8 mouse cellular contexts compared by ENCODE assay signal in the genomic region with DNA sequence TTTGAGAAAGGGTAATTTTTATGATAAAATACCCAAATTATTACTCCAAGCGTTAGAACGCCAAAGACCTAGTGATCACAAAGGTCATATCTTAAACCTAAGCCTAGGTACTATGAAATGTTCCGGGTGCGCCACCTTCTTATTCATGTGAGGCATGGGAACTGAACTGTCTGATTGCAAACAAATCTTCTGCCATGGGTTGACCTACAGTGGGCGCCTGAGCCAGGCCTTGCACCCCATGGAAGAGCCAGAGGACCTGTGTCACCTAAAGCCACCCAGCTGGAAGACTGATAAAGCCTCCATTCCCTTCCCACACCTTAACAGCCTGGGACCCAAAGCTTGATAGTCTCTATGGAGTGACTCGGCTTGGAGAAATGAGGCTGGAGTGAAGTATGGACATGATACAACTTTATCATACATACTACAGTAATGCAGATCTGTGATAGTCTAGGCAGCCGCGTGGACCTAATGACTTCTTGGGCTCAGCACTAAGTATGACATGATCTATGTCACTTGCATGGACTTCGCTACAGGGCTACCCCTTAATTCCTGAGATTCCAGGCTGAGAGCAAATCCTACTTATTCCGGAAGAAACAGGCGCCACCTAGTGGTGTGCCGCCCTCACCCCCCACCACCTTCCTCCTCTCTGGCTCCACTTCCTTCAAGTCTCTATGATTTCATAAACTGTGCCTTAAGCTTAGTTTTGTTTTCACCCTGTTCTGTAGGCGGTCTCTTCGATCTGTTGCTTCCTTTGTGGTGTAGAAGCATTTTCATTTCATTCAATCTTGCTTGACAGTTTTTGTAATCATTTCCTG. TPM values are rescaled to one million over a fixed set of nuclear protein-coding genes. Genes with fewer than 3 reads are reported as not detected.
A peak's percentile ranks its signal among the peaks of the same experiment; 100 is the strongest.
DNase-seq lines count a peak whose midpoint lies in the region; ATAC-seq and TF ChIP-seq lines count a peak whose summit lies in the region.

No protein-coding gene starts in this region.

- TF ChIP-seq CTCF in midbrain, postnatal 0 days (IDR thresholded peaks at IDR 0.05) = peak; percentile 80

- no peak overlapping the region for H3K4me3 ChIP-seq in embryonic facial prominence, embryonic 12.5 days
- peak overlapping the region; percentile 51 for H3K4me3 ChIP-seq in midbrain, postnatal 0 days (ENCODE audit: low read depth, low read length)
- H3K4me3 ChIP-seq in stomach, embryonic 16.5 days (replicated peaks; ENCODE audit: low read length) = peak overlapping the region; percentile 86

- peaks cover 10% of the 10 kb centered on the region for H3K4me1 ChIP-seq in embryonic facial prominence, embryonic 12.5 days
- H3K4me1 ChIP-seq in midbrain, postnatal 0 days (ENCODE audit: insufficient read depth, low read length) = no peaks in the 10 kb centered on the region; the same call in 1 of the 2 replicates
- H3K4me1 ChIP-seq in stomach, embryonic 16.5 days (ENCODE audit: control insufficient read depth, insufficient read depth, low read length) = peaks cover 18% of the 10 kb centered on the region

- no peaks in the 10 kb centered on the region for H3K27me3 ChIP-seq in embryonic facial prominence, embryonic 12.5 days
- no peaks in the 10 kb centered on the region for H3K27me3 ChIP-seq in midbrain, postnatal 0 days (ENCODE audit: insufficient read depth, low read length)
- H3K27me3 ChIP-seq in stomach, embryonic 16.5 days (ENCODE audit: control insufficient read depth, insufficient read depth, low read length) = no peaks in the 10 kb centered on the region

- 55% methylated on average over 14 of the region's 14 CpGs for WGBS in embryonic facial prominence, embryonic 12.5 days
- 54% methylated on average over 14 of the region's 14 CpGs for WGBS in midbrain, postnatal 0 days
- 30% methylated on average over 14 of the region's 14 CpGs for WGBS in stomach, embryonic 16.5 days

- H3K9me3 ChIP-seq in embryonic facial prominence, embryonic 12.5 days = no peaks in the 10 kb centered on the region
- no peaks in the 10 kb centered on the region for H3K9me3 ChIP-seq in midbrain, postnatal 0 days (ENCODE audit: low read length)
- H3K9me3 ChIP-seq in stomach, embryonic 16.5 days (replicated peaks; ENCODE audit: control insufficient read depth, low read length) = no peaks in the 10 kb centered on the region

- H3K9ac ChIP-seq in embryonic facial prominence, embryonic 12.5 days = no peak overlapping the region
- no peak overlapping the region for H3K9ac ChIP-seq in midbrain, postnatal 0 days (replicated peaks; ENCODE audit: low read length, poor library complexity, severe bottlenecking)
- H3K9ac ChIP-seq in stomach, embryonic 16.5 days (ENCODE audit: low read length) = peak overlapping the region; percentile 94

- no peaks in the 10 kb centered on the region for H3K36me3 ChIP-seq in embryonic facial prominence, embryonic 12.5 days
- H3K36me3 ChIP-seq in midbrain, postnatal 0 days (ENCODE audit: insufficient read depth, low read length) = no peaks in the 10 kb centered on the region
- H3K36me3 ChIP-seq in stomach, embryonic 16.5 days (ENCODE audit: control insufficient read depth, insufficient read depth, low read length) = no peaks in the 10 kb centered on the region

- peak overlapping the region; percentile 81; the same call in 1 of the 2 replicates for H3K4me2 ChIP-seq in embryonic facial prominence, embryonic 12.5 days (replicated peaks)
- H3K4me2 ChIP-seq in midbrain, postnatal 0 days (ENCODE audit: low read depth, low read length, poor library complexity, severe bottlenecking) = peak overlapping the region; percentile 94
- H3K4me2 ChIP-seq in stomach, embryonic 16.5 days (ENCODE audit: low read depth, low read length) = peak overlapping the region; percentile 80

- DNase-seq in 3134 (ENCODE audit: extremely low read depth, insufficient read length, low spot score) (peak; percentile 64), liver (peak; percentile 63)
- peak; percentile 75 for DNase-seq in adrenal gland, adult 2 months
- peak; percentile 56 for DNase-seq in heart, adult 8-10 months (ENCODE audit: low spot score)
- DNase-seq in kidney, adult 9 months = peak; percentile 75
- DNase-seq in midbrain, postnatal 0 days (ENCODE audit: low spot score) = peak; percentile 77

- ATAC-seq in embryonic facial prominence, embryonic 12.5 days (ENCODE audit: insufficient number of reproducible peaks, insufficient read depth, low FRiP score, low TSS enrichment) = peak; percentile 22; the same call in 1 of the 2 replicates
- no peak for ATAC-seq in midbrain, postnatal 0 days (ENCODE audit: low FRiP score)
- ATAC-seq in stomach, embryonic 16.5 days (ENCODE audit: insufficient read depth, low FRiP score) = peak; percentile 24; the same call in 1 of the 2 replicates

- no peak overlapping the region; the same call in 1 of the 2 replicates for H3K27ac ChIP-seq in embryonic facial prominence, embryonic 12.5 days
- H3K27ac ChIP-seq in midbrain, postnatal 0 days (ENCODE audit: low read depth, low read length) = peak overlapping the region; percentile 95
- H3K27ac ChIP-seq in stomach, embryonic 16.5 days (ENCODE audit: low read length) = peak overlapping the region; percentile 95

RNA-seq across cellular contexts. Expression of a gene that starts 1.0 kb away (rescaled TPM):
- 10 to 100 TPM; 10.8 to 15.0 TPM for total RNA-seq in adrenal gland, adult 2 months (2021)
- 4.7 and 5.3 TPM in 2 replicates for polyA plus RNA-seq in adrenal gland, adult 2 months (2012; rRNA removed)
- polyA plus RNA-seq in embryonic facial prominence, embryonic 12.5 days (2016; fragmentation: Nextera tagmentation; extraction: Ambion mirVana) = 15.3 and 15.7 TPM in 2 replicates
- 10 to 100 TPM; 13.3 to 14.7 (median 14.6) TPM for total RNA-seq in heart, adult 8-10 months (2022)
- 21.7 and 22.3 TPM in 2 replicates for total RNA-seq in midbrain, postnatal 0 days (2014; rRNA removed)
- polyA plus RNA-seq in midbrain, postnatal 0 days (2015; fragmentation: Nextera tagmentation; extraction: Ambion mirVana) = 15.7 and 22.4 TPM in 2 replicates
- 12.4 and 13.2 TPM in 2 replicates for polyA plus RNA-seq in stomach, embryonic 16.5 days (2015; fragmentation: Nextera tagmentation; extraction: Ambion mirVana)
